Mouse (Mus musculus) intestine, embryonic 16.5 days (tissue): ENCODE data around the gene Cpne9. TPM values are rescaled to one million over a fixed set of nuclear protein-coding genes. Genes with fewer than 3 reads are reported as not detected.
"Not testable (repeated sequence)": the region's sequence is repeated elsewhere in the genome, so short reads cannot be mapped to it uniquely, and the experiment has no call there.

Source experiments
- ATAC-seq: fragments of 200-750 bp; cut with Nextera tagmentation; 2 replicates; pipeline ENCODE4 v1.8.0; 2017; ENCODE audit warnings: moderate TSS enrichment, moderate library complexity
- H3K27ac ChIP-seq: fragments of 300-500 bp; sonication (generic); 2 replicates; pipeline ENCODE4 v1.5.1; 2014; ENCODE audit warnings: mild to moderate bottlenecking, low read length
- H3K27me3 ChIP-seq: fragments of 300-500 bp; sonication (generic); replicated peaks from 2 replicates; pipeline ENCODE4 v1.6.1; 2014; ENCODE audit warnings: low read length, control low read depth, mixed read lengths; ENCODE audit not compliant: control insufficient read depth, insufficient read depth
- H3K36me3 ChIP-seq: fragments of 300-500 bp; sonication (generic); 2 replicates; pipeline ENCODE4 v1.6.1; 2014; ENCODE audit warnings: low read length, control low read depth; ENCODE audit not compliant: control insufficient read depth, insufficient read depth
- H3K4me1 ChIP-seq: fragments of 300-500 bp; sonication (generic); 2 replicates; pipeline ENCODE4 v1.6.1; 2014; ENCODE audit warnings: low read length, control low read depth, mixed read lengths; ENCODE audit not compliant: control insufficient read depth, insufficient read depth
- H3K4me2 ChIP-seq: fragments of 300-500 bp; sonication (generic); 2 replicates; pipeline ENCODE4 v1.6.1; 2014; ENCODE audit warnings: low read depth, low read length, control low read depth
- H3K4me3 ChIP-seq: fragments of 300-500 bp; sonication (generic); 2 replicates; pipeline ENCODE4 v1.5.1; 2014; ENCODE audit warnings: mild to moderate bottlenecking, low read length
- H3K9ac ChIP-seq: fragments of 300-500 bp; sonication (generic); 2 replicates; pipeline ENCODE4 v1.6.1; 2014; ENCODE audit warnings: low read depth, low read length
- H3K9me3 ChIP-seq: fragments of 300-500 bp; sonication (generic); 2 replicates; pipeline ENCODE4 v1.6.1; 2016; ENCODE audit warnings: low read length, control low read depth; ENCODE audit not compliant: control insufficient read depth
- WGBS: fragments of 180-500 bp; shearing (Covaris S2); extraction: QIAGEN DNeasy Blood & Tissue Kit; methylation state at CpG from one replicate; pipeline ENCODE4 v1.1.7; 2014; 5-methylcytosine and 5-hydroxymethylcytosine counted together
- polyA plus RNA-seq: library from polyadenylated mRNA; unstranded; fragments of >200 nt; fragmentation: Nextera tagmentation; extraction: Ambion mirVana; gene quantifications from 2 replicates; pipeline ENCODE4 v1.2.1, GENCODE M21; 2015

Cpne9 gene
- polyA plus RNA-seq, 1 experiment from 2014 or later = not detected

- H3K36me3 ChIP-seq = peaks cover 3% of the 10 kb centered on the region; the same call in 1 of the 2 replicates
- H3K4me3 ChIP-seq = no peak overlapping the region
- H3K4me2 ChIP-seq = no peak overlapping the region
- no peak overlapping the region for H3K9ac ChIP-seq
- no peaks in the 10 kb centered on the region for H3K4me1 ChIP-seq
- no peak for ATAC-seq
- no peaks in the 10 kb centered on the region for H3K9me3 ChIP-seq
- H3K27ac ChIP-seq = no peak overlapping the region
- H3K27me3 ChIP-seq = no peaks in the 10 kb centered on the region
- 92% methylated on average over 11 of the region's 11 CpGs for WGBS
Measured at GRCm38 (mm10) chr6:113331721-113332120, 49.6 kb downstream of the Cpne9 start.

- ATAC-seq = peak; percentile 43; the same call in 1 of the 2 replicates
- not testable (repeated sequence) for H3K4me3 ChIP-seq, H3K27me3 ChIP-seq, H3K4me1 ChIP-seq, H3K9ac ChIP-seq, H3K9me3 ChIP-seq, H3K36me3 ChIP-seq, H3K4me2 ChIP-seq
- 64% methylated on average over 6 of the region's 6 CpGs for WGBS
- H3K27ac ChIP-seq = 0 out of 2 replicates have a peak overlapping the region, but pooled peaks have one; percentile 34
Measured at GRCm38 (mm10) chr6:113332734-113333133, 50.6 kb downstream of the Cpne9 start.

DNA sequence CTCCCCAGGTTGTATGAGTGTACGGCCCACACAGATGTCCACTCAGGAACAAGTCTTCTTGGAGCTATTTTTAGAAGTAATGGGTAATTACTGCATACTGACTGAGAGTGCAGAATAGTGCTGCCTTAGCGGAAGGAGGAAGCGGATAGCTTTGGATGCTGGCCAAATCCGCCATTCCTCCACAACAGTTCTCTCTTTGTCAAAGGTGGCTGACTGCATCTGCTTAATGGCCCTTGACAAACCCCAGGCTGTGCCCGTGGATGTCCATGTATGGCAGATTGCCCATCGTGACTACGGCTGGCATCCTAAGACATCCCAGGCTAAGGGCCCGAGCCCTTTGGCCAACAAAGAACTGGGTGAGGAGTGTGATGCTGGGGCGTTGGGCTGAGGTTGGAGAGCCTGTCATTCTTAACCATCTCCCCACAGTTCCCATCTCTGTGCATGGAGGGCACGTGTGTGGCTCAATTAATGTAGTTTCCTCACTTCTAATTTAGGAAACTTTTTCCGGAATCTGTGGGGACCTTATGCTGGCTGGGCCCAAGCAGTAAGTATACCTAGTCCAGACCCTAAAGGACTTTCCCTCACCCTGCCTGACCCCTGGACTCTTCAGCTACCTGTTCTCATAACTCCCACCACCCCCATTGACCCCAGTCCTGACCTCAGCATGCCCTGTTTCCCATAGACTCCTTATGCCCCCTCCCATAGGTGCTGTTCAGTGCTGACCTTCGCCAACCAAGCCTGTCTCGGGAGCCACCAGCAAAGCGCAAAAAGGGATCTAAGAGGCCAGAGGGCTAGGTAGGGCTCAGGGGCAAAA lies 51.2 kb downstream of the Cpne9 start:
- Histone ChIP-seq H3K4me1 (no peaks in the 10 kb centered on the region), H3K4me2 (no peak overlapping the region), H3K9me3 (no peaks in the 10 kb centered on the region), H3K27me3 (no peaks in the 10 kb centered on the region), H3K36me3 (peaks cover 3% of the 10 kb centered on the region; the same call in 1 of the 2 replicates), H3K4me3 (no peak overlapping the region), H3K27ac (peak overlapping the region; percentile 34), H3K9ac (no peak overlapping the region)
- ATAC-seq = peak; percentile 82
- WGBS = 56% methylated on average over 14 of the region's 14 CpGs

DNA sequence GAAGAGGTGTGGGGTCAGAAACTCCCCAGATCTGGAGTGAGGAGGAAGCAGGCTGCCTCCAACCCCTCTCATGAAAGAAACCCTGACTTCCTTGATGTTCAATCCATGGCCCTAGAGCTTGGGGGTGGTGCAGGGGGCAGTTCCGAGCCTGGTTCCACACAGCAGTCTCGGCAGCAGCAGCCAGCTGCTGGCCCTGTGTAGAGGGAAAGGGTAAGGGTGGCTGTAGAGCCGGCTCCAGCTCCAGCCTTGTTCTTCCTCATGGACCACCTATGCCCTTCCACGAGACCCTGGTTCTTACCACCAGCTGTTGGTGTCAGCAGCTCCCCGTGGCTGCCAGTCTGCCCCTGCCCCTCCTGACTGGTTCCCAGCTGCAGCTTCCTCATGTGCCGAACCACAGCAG lies 52.1 kb downstream of the Cpne9 start:
- Histone ChIP-seq H3K27ac (no peak overlapping the region), H3K27me3 (no peaks in the 10 kb centered on the region), H3K4me2 (no peak overlapping the region), H3K9ac (no peak overlapping the region), H3K4me1 (no peaks in the 10 kb centered on the region), H3K36me3 (peaks cover 3% of the 10 kb centered on the region; the same call in 1 of the 2 replicates), H3K4me3 (no peak overlapping the region), H3K9me3 (no peaks in the 10 kb centered on the region)
- no peak for ATAC-seq
- 69% methylated on average over 6 of the region's 6 CpGs for WGBS

- no peak overlapping the region for H3K4me2 ChIP-seq
- H3K9ac ChIP-seq = no peak overlapping the region
- no peak overlapping the region for H3K4me3 ChIP-seq
- peaks cover 3% of the 10 kb centered on the region; the same call in 1 of the 2 replicates for H3K36me3 ChIP-seq
- no peak for ATAC-seq
- peaks cover 3% of the 10 kb centered on the region; the same call in 1 of the 2 replicates for H3K4me1 ChIP-seq
- H3K9me3 ChIP-seq = no peaks in the 10 kb centered on the region
- H3K27me3 ChIP-seq = no peaks in the 10 kb centered on the region
- H3K27ac ChIP-seq = no peak overlapping the region
- WGBS = 60% methylated on average over 8 of the region's 8 CpGs
Measured at GRCm38 (mm10) chr6:113336852-113337620, 54.9 kb downstream of the Cpne9 start.

GRCm38 (mm10) chr6:113341574-113341973 lies 59.5 kb downstream of the Cpne9 start:
- Histone ChIP-seq H3K27ac (peak overlapping the region; percentile 41; the same call in 1 of the 2 replicates), H3K9ac (peak overlapping the region; percentile 33; the same call in 1 of the 2 replicates), H3K4me1 (peaks cover 19% of the 10 kb centered on the region), H3K9me3 (no peaks in the 10 kb centered on the region), H3K4me3 (no peak overlapping the region), H3K36me3 (0 out of 2 replicates have a peak, but pooled peaks cover 3% of the 10 kb centered on the region), H3K4me2 (0 out of 2 replicates have a peak overlapping the region, but pooled peaks have one; percentile 92), H3K27me3 (no peaks in the 10 kb centered on the region)
- 74% methylated on average over 6 of the region's 6 CpGs for WGBS
- no peak for ATAC-seq

DNA sequence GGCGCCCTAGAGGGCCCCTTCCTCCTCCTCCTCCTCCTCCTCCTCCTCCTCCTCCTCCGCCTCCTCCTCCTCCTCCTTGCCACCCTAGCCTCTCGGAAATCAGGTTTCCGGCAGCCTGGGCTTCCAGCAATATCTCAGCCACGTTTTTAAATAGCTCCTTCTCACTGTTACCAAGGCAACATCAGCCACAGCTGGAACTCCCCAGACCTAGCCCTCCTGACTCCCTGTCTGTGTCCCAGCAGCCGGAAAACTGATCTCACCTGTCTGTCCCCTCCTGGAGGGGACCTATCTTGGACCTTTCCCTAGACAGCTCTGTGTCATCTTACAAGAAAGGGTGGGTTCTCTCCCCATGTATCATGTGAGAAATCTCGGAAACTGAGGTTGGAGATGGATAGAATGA lies 60.2 kb downstream of the Cpne9 start:
- no peaks in the 10 kb centered on the region for H3K27me3 ChIP-seq
- 35% methylated on average over 5 of the region's 7 CpGs for WGBS
- H3K4me1 ChIP-seq = peaks cover 19% of the 10 kb centered on the region
- H3K36me3 ChIP-seq = 0 out of 2 replicates have a peak, but pooled peaks cover 3% of the 10 kb centered on the region
- no peaks in the 10 kb centered on the region for H3K9me3 ChIP-seq
- no peak overlapping the region for H3K27ac ChIP-seq
- H3K9ac ChIP-seq = peak overlapping the region; percentile 30; the same call in 1 of the 2 replicates
- peak overlapping the region; percentile 92 for H3K4me2 ChIP-seq
- H3K4me3 ChIP-seq = peak overlapping the region; percentile 79
- no peak for ATAC-seq

- H3K36me3 ChIP-seq = 0 out of 2 replicates have a peak, but pooled peaks cover 3% of the 10 kb centered on the region
- no peaks in the 10 kb centered on the region for H3K9me3 ChIP-seq
- H3K4me1 ChIP-seq = peaks cover 19% of the 10 kb centered on the region
- no peaks in the 10 kb centered on the region for H3K27me3 ChIP-seq
- peak; percentile 91 for ATAC-seq
- peak within 1 kb of the TSS; percentile 95 for H3K9ac ChIP-seq
- peak within 1 kb of the TSS; percentile 79 for H3K4me3 ChIP-seq
- WGBS = 13% methylated on average over 32 of the region's 32 CpGs
- H3K4me2 ChIP-seq = peak within 1 kb of the TSS; percentile 92
- peak within 1 kb of the TSS; percentile 65 for H3K27ac ChIP-seq
Measured at GRCm38 (mm10) chr6:113343177-113344092, 61.3 kb downstream of the Cpne9 start, which contains the start of gene Camk1. Gene Camk1 (minus strand): TSS chr6:113343984.
